Mouse (Mus musculus): ENCODE results near the gene Cln5.

GRCm38 (mm10) chr14:103048292-103049086 lies 21.5 kb upstream of the Cln5 start:
- TF ChIP-seq EP300 (IDR thresholded peaks at IDR 0.05; ENCODE audit: low read depth) (no peak), CTCF (IDR thresholded peaks at IDR 0.05; ENCODE audit: low read depth) (no peak)

All from heart, postnatal 0 days (tissue).